Mouse (Mus musculus) embryonic stem cell, embryonic (primary cell): ENCODE data around the gene Tead4.

Experiments
- CTCF ChIA-PET, 4 experiments: fragments of 300-600 bp in 2 of 4; fragments of 350-600 bp in 2 of 4; sonication (Branson Sonifier 250); formaldehyde crosslinking; loops; one replicate each; lab custom pipeline; 2022; ENCODE audit warnings: inconsistent platforms in 2 of 4; lab: Charles Lee
- POLR2A ChIA-PET, 4 experiments: fragments of 300-600 bp in 2 of 4; fragments of 350-600 bp in 2 of 4; sonication (Branson Sonifier 250); formaldehyde crosslinking; loops; one replicate each; lab custom pipeline; 2022; ENCODE audit warnings: antibody characterized with exemption in 4 of 4, inconsistent platforms in 1 of 4; lab: Charles Lee

Tead4 gene

DNA sequence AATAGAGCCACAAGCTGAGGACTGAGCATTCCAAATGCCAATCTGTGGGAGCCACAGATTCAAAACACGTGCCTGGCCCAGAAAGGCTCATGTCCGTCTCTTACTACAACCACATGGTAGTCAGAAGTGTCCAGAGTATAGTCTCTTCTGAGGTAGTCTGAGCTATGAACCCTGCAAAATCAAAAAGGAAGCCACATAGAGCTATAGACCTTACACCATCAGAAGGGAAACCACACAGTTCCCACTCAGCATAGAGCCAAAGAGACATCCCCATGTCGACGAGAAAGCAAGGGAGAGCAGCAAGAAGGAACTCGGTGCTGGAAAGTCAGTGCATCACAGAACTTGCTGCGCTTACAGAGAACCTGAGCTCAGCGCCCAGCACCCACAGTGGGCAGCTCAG lies 68.4 kb downstream of the Tead4 start:
- POLR2A ChIA-PET = interaction anchor here in 2 of 4 experiments (1.0 to 2.5 kb wide), 12 partner anchors 8 to 120 kb away, joined by 3 to 10 read pairs (median 4); partner anchors contain the start of gene Tead4 (in 1 of the 2)
- CTCF ChIA-PET = interaction anchor here (0.6 to 1.4 kb wide), 6 partner anchors 31 to 378 kb away, joined by 3 to 5 read pairs (median 3); no protein-coding TSS in a partner anchor

DNA sequence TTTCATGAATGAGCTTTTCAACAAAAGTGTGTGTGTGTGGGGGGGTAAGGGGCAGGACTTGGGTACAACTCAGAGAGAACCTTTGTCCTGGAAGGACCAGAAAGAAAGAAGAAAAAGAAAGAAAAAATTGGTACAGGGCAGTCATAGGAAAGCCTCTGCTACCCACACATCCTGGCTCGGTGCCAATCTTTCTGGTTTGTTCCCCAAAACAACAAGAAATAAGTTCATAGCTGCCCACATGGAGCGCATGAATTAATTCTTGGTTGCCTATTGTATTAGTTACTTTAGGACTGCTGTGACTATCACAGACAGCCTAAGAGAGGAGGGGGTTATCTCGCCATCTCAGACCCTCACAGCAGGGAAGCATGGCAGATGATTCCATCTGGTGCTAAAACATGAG lies 68.9 kb downstream of the Tead4 start:
- POLR2A ChIA-PET = interaction anchor here in 2 of 4 experiments (0.9 to 2.5 kb wide), 11 partner anchors 9 to 120 kb away, joined by 3 to 10 read pairs (median 3); no protein-coding TSS in a partner anchor
- CTCF ChIA-PET = interaction anchor here in 2 of 4 experiments (0.6 to 1.4 kb wide), 4 partner anchors 30 to 76 kb away, joined by 3 to 5 read pairs (median 4); no protein-coding TSS in a partner anchor

DNA sequence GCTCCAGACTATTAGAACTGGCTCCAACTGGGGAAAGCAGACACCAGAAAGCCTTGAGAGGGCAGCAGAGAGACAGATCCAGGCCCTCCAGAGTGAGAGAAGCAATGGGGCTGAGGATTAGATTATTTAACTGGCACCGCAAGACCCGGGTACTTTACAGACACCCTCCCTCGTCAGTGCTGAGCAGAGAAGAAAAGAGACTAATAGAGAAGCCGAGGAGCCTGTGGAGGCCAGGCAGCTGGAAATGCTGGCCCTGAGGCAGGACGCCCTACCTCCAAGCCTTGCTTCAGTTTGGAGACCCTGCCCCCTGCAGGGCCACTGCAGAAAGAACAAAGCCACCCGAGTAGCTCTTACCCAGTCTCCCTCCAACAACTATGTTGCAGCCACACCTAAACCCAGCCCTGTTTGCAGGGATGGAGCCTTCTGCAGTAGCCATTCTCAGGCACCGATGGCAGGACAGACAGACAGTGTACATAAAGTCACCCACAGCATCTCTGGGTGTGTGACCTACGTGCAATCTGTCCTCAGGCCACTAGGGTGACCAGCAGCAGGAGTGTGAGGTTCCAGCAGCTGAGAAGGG lies 73.1 kb downstream of the Tead4 start:
- ChIA-PET POLR2A (interaction anchor here (0.7 to 2.7 kb wide), 14 partner anchors 11 to 238 kb away, joined by 3 to 13 read pairs (median 4); no protein-coding TSS in a partner anchor), CTCF (interaction anchor here (0.6 to 3.7 kb wide), 54 partner anchors 9 to 265 kb away, joined by 3 to 31 read pairs (median 4); partner anchors contain the start of gene Tead4 (in 2 of the 4))

DNA sequence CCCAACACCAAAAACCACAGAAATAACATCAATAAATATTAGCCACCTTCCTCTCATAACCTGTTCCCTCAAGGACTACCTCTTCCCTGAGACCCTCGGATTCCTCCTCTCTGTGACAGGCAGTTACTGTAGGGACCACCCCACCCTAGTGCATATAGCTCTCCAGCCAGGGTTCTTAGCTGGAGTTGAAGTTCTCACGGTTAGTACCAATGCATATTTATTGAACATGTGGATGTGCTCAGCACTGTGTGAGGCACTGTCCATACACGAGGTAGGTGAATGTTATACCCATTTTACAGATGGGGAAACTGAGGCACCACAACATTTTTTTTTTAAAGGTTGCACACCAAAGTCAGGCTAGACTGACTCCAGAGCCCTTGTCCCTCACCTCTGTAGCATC lies 73.7 kb downstream of the Tead4 start:
- ChIA-PET POLR2A (interaction anchor here in 2 of 4 experiments (1.0 to 4.1 kb wide), 11 partner anchors 12 to 184 kb away, joined by 3 to 17 read pairs (median 5); no protein-coding TSS in a partner anchor), CTCF (interaction anchor here (0.6 to 3.7 kb wide), 31 partner anchors 9 to 253 kb away, joined by 3 to 31 read pairs (median 4); partner anchors contain the start of gene Tead4 (in 2 of the 4))

DNA sequence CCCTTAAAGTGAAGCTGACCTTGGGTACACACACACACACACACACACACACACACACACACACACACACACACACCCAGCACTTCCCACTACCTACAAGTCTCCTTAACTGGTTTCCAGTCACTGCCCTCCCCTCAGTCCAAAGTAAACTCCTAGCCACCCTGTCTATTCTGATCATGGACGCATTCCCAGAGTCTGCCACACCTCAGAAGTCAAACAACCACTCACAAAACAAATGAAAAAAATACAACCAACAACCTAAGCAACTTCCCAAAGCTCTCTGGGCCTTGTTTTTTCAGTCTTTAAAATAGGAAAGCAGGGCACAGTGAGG lies 74.8 kb downstream of the Tead4 start:
- ChIA-PET POLR2A (interaction anchor here in 2 of 4 experiments (0.7 to 4.1 kb wide), 7 partner anchors 11 to 76 kb away, joined by 3 to 17 read pairs (median 4); no protein-coding TSS in a partner anchor), CTCF (interaction anchor here in 3 of 4 experiments (0.6 to 2.9 kb wide), 6 partner anchors 22 to 1304 kb away, joined by 3 to 31 read pairs (median 3); no protein-coding TSS in a partner anchor)

DNA sequence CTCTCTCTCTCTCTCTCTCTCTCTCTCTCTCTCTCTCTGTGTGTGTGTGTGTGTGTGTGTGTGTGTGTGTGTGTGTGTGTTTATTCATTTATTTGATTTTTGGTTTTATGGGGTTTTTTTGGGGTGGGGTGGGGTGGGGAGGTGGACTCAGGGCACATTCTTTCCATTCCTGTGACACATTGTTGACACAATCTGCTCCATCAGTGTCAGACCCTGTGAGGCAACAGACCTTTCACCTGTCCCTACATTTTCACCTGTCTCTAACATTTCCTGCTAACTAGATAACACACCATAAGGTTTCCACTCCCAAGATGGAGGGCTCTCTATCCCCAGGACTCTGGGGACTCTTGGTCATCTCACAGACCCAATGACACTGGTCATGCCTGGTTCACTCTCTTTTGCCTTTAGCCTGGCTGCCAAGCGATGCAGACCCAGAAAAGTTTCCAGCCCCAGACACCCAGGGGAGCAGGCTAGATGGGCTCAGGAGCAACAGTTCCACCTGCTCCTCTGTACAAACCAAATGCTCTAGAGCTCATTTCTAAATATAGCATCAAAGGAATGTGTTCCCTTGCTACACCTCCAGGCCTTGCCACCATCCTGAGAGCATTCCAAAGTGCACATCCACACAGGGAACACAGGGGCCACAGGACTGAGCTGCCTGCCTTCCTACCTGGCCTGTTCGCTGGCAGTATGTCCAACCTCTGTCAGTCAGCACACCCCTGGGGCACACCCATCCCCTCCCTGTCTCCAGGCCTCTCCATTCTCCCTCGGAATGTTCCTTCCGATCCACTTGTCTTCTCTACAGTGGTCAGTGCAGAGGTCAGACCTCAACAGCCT lies 75.4 kb downstream of the Tead4 start:
- POLR2A ChIA-PET = interaction anchor here in 2 of 4 experiments (0.9 to 4.1 kb wide), 6 partner anchors 11 to 95 kb away, joined by 3 to 17 read pairs (median 4); no protein-coding TSS in a partner anchor
- CTCF ChIA-PET = interaction anchor here in 3 of 4 experiments (0.6 to 2.9 kb wide), 8 partner anchors 12 to 1303 kb away, joined by 3 to 31 read pairs (median 3); no protein-coding TSS in a partner anchor

DNA sequence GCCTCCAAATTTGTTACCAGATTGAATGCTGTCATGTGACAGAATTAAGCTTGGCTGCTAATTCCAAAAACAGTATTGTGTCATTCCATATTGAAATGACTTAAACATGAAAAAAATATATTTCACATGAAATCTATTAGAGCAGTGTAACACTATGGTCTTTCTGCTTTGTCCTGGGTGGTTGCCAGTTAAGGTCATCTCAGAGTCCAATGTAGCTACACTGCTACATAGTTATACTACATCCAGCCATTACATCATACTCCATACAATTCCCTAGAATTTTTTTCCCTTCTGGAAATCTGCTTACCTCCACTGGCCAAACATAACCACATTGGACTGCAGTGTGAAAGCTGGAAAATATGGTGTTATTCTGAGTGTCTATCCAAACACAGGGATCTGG lies 77.5 kb downstream of the Tead4 start:
- CTCF ChIA-PET = interaction anchor here in 1 of 4 experiments (2.0 kb wide), 1 partner anchor 22 kb away, joined by 7 read pairs; no protein-coding TSS in a partner anchor
- POLR2A ChIA-PET = interaction anchor here in 3 of 4 experiments (0.6 to 4.1 kb wide), 5 partner anchors 14 to 78 kb away, joined by 3 to 17 read pairs (median 4); partner anchors contain the start of gene Tead4 (in 1 of the 3)

DNA sequence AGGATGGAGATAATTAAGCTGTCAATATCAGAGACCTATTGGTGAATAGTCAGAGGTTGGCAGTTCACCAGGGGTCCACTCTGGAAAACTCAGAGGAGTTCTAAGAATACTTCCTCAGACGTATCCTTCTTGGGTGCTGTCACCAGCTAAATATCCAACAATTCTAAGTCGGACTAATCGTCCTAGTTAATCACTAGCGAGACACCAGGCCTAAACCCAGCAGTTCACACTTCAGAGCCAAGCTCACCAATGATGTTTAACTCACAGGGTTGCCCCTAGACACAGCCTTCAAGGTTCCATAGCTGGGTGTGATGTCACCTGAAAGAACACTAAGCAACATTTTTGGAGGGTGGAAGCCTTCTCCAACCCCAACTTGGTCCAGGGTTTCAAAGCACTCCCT lies 85.6 kb downstream of the Tead4 start:
- ChIA-PET CTCF (interaction anchor here in 1 of 4 experiments (0.6 kb wide), 1 partner anchor 15 kb away, joined by 3 read pairs; no protein-coding TSS in a partner anchor), POLR2A (interaction anchor here in 1 of 4 experiments (0.6 to 0.8 kb wide), 2 partner anchors 40 to 1212 kb away, joined by 3 to 6 read pairs; no protein-coding TSS in a partner anchor)

DNA sequence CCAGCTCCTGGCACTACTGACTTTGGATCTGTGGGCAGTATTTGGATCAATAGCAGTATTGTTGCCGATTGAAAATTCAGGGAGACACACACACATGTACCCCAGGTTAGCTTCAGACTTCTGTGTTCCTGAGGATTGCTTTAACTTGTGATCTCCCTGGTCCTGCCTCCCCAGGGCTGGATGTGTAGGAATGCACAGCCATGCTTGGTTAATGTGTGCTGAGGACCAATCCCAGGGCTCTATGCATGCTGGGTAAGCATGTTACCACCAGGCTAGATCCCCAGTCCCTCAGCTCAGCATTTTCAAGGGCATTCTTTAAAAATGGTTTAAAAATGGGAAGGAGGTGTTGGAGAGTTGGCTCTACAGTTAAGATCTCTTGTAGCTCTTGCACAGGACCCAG lies 91.4 kb downstream of the Tead4 start:
- ChIA-PET CTCF (interaction anchor here in 1 of 4 experiments (1.2 kb wide), 1 partner anchor 18 kb away, joined by 3 read pairs; no protein-coding TSS in a partner anchor), POLR2A (interaction anchor here in 3 of 4 experiments (0.5 to 2.7 kb wide), 6 partner anchors 9 to 211 kb away, joined by 3 to 12 read pairs (median 4); no protein-coding TSS in a partner anchor)

DNA sequence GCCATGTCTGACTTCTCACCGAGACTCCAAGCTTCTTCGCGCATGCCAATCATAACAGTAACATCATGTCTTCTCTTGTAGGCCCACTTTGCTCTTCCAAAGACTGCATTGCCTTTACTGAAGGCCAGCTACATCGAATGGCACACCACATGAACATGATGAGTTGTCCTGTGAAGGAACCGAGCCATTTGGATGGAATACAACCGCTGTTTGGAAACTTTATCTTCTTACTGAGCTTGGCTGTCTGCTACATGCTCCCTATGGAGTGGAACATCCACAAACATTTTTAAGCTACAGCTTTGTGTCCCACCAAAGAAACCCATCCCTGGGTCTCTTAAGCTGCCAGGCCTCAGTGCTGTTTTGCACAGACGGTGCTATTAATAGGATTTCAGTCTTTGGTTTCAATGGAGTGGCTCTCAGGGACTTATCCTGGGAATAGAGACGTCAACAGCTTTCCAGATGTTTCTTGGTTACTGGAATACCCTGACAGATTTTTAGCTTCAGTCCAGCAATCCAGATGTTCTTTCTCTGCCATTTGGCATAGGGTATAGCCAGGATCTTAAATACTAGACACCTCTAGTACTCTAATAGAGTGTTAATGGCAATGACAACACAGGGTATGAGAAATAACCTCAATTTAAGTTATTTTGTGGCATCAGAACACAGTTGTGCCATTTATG lies 92.0 kb downstream of the Tead4 start:
- POLR2A ChIA-PET = interaction anchor here in 3 of 4 experiments (0.6 to 2.7 kb wide), 6 partner anchors 8 to 172 kb away, joined by 3 to 12 read pairs (median 4); no protein-coding TSS in a partner anchor
- CTCF ChIA-PET = interaction anchor here in 1 of 4 experiments (1.2 kb wide), 1 partner anchor 19 kb away, joined by 3 read pairs; no protein-coding TSS in a partner anchor

DNA sequence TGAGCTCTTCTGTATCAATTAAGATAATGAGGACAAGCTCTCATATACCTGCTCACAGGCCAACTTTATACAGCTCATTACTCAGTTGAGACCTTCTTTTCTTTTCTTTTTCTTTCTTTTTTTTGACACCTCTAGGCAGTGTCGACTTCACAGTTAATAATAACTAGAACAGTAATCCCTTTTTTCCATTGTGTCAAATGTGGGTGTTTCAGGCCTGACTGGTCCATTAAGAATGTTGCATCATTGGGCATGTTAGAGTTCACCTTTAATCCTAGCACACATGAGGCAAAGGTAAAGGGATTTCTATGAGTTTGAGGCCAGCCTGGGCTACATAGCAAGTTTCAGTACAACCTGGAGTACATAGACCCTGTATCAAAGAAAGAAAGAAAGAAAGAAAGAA lies 97.1 kb downstream of the Tead4 start:
- ChIA-PET CTCF (interaction anchor here in 1 of 4 experiments (0.9 to 1.0 kb wide), 2 partner anchors 24 to 104 kb away, joined by 3 to 5 read pairs; no protein-coding TSS in a partner anchor), POLR2A (interaction anchor here in 1 of 4 experiments (0.6 kb wide), 1 partner anchor 296 kb away, joined by 4 read pairs; no protein-coding TSS in a partner anchor)

DNA sequence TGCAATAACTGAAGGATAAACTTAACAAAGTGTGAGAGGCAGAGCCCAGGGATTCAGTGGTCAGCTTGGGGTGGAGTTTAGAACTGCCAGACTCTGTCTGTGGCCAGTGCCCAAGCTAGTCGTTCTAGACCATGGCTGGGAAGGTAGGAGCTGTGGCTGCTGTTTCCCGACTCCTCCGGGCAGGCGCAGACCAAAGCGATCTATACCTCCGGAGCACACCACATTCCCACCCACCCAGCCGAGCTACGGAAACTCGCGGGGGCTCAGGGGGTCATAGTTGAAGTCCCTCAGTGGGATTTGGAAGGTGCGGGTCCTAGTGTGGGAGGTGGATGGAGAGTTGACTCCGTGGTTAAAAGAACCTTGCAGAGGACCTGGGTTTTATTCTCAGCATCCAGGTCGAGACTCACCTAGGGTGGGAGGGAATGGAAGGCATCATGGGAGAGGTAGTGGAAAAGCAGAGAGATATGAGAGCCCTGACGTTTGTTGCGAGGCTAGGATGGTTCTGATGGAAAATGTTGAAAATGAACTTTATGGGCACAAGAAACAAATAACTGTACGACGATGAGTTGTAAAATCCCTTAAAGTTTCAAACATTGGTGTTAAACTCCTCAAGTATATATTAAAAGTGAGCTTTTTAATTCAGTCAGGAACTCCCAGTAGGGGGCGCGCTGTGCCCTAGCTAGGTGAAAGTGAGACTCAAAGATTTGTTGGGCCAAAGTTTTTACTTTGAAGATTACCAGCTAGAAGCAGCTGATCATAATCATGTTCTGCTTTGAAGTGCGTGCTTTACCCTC lies 99.6 kb downstream of the Tead4 start:
- ChIA-PET CTCF (interaction anchor here (0.6 to 2.6 kb wide), 70 partner anchors 9 to 640 kb away, joined by 3 to 31 read pairs (median 4); partner anchors contain the start of genes Tead4 (in 1 of the 4) and Tspan11 (in 1 of the 4)), POLR2A (interaction anchor here (0.6 to 3.6 kb wide), 150 partner anchors 8 to 1092 kb away, joined by 3 to 36 read pairs (median 4); partner anchors contain the start of genes Itfg2 (in 2 of the 4), Tead4 (in 2 of the 4), Prmt8 (in 1 of the 4) and Tigar (in 1 of the 4))

DNA sequence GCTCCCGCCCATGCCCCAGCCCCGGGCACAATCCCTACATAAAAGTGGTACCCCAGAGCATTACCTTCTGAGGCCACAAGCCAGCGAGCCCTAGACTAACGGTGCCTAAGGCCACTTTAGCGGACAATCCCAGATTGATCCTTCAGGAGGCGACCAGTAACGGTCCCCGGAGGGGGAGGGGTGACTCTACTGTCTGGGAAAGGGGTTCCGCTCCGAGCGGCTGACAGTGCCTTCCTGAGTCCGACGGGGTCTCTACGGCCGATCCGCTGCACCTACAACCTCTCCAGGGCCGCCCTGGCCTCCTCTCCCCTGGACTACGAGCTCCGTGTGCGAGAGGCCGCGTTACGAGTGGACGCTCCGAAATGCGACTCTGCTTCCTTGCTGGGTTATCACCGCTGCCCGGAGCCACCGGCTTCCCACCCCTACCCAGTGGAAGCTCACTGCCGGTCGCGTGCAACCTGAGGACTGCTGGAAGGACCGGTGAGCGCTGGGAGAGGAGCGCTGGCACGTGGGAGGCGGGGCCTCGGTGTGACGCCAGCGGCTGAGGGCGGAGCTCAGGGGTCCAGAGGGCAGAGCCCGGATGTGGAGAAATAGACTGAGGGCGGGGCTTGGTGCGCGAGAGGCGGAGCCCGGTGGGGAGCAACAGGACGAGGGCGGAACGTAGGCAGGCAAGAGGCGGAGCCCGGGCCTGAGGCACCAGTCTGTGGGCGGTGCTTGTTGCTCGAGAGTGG lies 100.3 kb downstream of the Tead4 start:
- ChIA-PET CTCF (interaction anchor here (0.6 to 2.6 kb wide), 47 partner anchors 8 to 553 kb away, joined by 3 to 31 read pairs (median 4); partner anchors contain the start of genes Tead4 (in 1 of the 4) and Tspan11 (in 1 of the 4)), POLR2A (interaction anchor here in 3 of 4 experiments (0.5 to 3.6 kb wide), 151 partner anchors 8 to 1091 kb away, joined by 3 to 36 read pairs (median 5); partner anchors contain the start of genes Itfg2 (in 2 of the 3), Tead4 (in 2 of the 3), Prmt8 (in 1 of the 3) and Tigar (in 1 of the 3))

DNA sequence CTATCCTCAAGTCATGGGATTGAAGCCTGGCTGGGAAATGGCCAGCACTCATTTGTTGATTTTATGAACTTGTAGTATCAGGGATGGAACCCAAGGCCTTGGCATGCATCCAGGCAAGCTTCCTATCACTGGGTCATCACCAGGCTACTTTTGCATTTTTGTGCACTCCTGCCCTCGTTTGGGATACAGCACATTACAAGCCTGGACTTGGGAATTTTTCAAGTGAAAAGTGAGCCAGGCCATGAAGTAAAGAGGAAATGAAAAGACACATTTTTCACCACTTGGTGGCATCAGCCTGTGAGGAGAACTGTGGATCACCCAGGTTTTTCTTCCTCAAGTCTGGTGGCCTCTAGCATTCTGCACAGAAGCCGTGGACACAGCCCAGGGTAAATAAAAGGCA lies 117.1 kb downstream of the Tead4 start:
- ChIA-PET POLR2A (interaction anchor here in 2 of 4 experiments (1.0 to 1.4 kb wide), 5 partner anchors 9 to 61 kb away, joined by 3 to 5 read pairs (median 4); no protein-coding TSS in a partner anchor), CTCF (interaction anchor here in 2 of 4 experiments (0.6 to 2.1 kb wide), 4 partner anchors 24 to 135 kb away, joined by 3 to 5 read pairs (median 4); no protein-coding TSS in a partner anchor)

DNA sequence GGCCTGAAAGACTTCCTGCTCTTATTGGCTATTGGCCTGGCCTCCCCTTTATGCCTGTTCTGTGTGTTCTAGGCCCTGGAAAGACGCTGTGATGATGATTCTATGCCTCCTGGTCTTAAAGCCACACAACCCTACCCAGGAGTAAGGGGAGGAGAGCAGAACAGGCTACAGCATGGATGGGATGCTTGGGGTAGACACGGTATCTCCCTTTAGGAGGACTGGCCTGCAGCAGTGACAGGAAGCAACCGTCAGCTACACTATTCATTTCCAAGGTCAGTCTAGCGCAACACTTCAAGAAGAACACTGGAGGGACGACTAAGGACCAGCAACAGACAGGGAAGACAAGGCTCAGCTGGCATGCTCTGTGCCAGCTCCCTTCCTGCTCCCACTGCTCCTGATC lies 119.4 kb downstream of the Tead4 start:
- CTCF ChIA-PET = interaction anchor here in 2 of 4 experiments (1.1 to 1.4 kb wide), 2 partner anchors 9 to 20 kb away, joined by 3 to 4 read pairs; no protein-coding TSS in a partner anchor
- POLR2A ChIA-PET = interaction anchor here in 1 of 4 experiments (0.5 to 1.0 kb wide), 2 partner anchors 19 to 63 kb away, joined by 3 to 5 read pairs; no protein-coding TSS in a partner anchor
